Mouse (Mus musculus): ENCODE measurements around the gene Mansc4.

Mansc4 gene

GRCm38 (mm10) chr6:147076878-147077277 is 10.0 kb downstream of the Mansc4 start:
- no peak for DNase-seq

DNA sequence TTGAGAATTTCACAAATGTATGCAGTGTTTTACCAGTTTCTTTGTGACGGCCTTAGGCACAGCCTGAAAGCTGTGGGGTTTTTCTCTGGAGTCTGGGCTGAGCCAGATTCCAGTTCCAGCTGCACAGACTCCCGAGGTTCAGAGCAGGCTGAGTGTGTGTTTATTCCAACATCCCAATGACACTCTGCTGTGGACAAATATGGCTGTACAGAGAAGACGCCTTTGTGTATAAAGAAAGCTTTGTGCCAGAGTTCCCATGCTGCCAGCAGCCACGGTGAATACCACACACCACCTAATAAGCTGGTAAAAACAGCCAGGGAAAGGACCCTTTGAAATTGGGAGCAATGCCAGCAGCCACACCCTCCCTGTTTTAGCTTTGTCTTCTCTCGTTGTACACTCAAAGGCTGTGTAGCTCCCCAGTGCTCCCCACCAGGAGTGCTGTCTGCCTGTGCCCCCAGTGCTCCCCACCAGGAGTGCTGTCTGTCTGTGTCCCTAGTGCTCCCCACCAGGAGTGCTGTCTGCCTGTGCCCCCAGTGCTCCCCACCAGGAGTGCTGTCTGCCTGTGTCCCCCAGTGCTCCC is 10.9 kb downstream of the Mansc4 start:
- no peak for DNase-seq

- DNase-seq = no peak
Observed at GRCm38 (mm10) chr6:147064944-147065261, 21.9 kb downstream of the Mansc4 start.

GRCm38 (mm10) chr6:147064226-147064943 is 22.4 kb downstream of the Mansc4 start:
- DNase-seq = no peak

DNA sequence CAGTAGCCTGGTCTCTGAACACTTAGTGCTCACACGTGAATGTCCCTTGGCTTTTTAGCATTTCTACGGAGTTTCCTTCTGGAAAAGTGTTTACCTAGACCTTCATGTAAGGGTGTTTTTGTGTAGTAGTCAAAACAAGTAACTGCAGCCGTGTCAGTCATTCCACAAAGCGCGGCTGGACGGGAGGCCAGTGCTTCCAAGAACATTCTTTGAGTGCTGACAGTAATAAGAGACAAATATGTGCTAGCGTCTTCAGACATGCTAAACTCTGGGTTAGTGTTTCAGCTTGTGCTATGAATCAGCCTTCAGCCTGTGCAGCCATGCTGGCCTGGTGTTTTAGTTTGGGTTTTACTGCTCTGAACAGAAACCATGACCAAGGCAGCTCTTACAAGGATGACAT is 24.1 kb downstream of the Mansc4 start:
- DNase-seq = no peak

- DNase-seq = no peak
Observed at GRCm38 (mm10) chr6:147062034-147062433, 24.8 kb downstream of the Mansc4 start.

DNA sequence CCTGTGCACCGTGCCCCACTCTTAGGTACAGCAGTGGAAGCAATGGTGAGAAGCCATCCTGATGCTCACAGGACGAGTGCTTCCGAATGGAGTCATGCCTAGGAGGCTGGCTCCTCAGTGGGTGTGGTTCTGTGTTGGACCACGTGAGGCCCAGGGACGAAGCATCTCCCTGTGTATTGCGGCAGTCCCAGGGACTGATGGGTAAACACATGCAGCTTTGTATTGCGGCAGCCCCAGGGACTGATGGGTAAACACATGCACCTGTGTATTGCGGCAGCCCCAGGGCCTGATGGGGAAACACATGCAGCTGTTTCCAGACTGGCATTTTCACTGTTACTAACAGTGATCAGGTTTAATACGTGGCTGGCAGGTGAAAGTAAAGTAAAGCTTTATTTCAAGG is 25.2 kb downstream of the Mansc4 start:
- DNase-seq = no peak

DNA sequence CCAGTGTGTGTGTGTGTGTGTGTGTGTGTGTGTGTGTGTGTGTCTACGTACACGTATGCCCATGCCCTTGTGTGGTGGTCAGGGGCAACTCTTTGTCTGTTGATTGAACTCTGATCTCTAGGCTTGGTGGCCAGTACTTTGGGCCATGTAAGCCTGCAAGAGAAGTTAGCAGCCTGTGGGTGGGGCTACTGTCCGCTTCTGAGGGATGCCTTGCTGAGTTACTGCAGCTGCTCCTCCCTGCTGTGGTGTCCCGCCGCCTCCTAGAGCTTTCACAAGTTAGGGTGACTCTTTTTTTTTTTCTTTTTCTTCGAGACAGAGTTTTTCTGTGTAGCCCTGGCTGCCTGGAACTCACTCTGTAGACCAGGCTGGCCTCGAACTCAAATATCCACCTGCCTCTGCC is 27.5 kb downstream of the Mansc4 start:
- DNase-seq = no peak

DNA sequence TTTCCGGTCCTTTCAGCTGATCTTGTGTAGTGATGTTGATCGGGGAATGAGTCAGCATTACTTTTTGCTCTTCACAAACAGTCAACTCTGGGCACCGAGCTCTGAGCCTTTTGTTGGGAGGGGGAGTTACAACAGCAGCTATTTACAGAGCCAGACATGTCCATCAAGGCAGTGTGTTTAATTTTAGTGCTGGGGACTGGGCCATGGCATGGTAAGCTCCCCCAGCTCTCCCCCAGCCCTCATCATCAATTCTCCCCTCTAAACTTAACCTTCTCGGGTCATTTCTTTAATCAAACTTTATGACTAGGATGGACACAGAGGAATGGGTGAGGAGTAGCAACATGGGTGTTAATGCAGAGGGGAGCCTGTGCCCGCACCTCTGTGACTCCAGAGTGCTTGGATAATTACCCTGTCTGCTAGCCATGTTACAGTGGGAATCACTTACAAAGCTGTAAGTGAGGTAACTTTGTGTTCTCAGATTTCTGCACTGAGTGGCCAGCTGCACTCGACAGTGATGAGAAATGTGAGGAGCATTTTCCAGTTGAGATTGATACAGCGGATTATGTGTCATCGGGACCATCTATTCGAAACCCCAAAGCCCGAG is 31.4 kb downstream of the Mansc4 start:
- DNase-seq = no peak

- DNase-seq = no peak
Observed at GRCm38 (mm10) chr6:147053785-147054646, 32.8 kb downstream of the Mansc4 start.

DNA sequence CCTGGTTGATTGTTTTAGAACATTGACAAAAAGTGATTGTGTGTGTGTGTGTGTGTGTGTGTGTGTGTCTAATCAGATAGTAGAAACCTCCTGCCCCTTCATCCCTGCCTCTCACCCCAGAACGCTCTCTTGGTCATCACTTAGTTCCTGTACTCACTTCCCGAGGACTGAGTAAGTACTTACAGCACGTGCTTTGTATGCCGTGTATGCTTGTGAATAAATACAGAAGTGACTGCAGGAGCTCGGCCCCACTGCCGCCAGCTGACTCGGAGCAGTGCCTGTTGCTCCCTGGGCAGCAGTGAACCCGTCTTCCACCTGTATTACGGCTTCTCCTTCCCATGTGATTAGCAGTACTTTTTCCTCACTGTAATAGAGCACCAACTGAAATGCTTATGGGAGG is 34.4 kb downstream of the Mansc4 start:
- no peak for DNase-seq

DNA sequence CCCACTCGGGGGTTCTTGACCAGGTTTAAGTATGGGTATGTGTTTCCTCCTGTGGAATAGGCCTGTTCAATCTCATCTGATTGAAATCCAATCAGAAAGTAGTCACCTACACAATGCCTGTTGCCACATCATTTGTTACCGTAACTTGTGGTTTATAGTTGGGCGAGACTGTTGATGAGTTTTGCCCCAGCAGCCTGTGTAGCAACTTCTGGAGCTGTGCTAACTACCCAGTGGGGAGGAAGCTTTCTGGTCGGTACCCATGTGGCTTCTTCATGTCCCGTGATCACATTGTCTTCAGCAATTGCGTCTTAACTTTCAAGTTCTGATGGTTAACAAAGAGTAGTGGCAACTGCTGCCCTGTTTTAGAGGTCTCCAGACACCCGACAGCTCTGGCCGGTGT is 35.2 kb downstream of the Mansc4 start:
- DNase-seq = no peak

- no peak for DNase-seq
Observed at GRCm38 (mm10) chr6:147049239-147049805, 37.5 kb downstream of the Mansc4 start.

DNA sequence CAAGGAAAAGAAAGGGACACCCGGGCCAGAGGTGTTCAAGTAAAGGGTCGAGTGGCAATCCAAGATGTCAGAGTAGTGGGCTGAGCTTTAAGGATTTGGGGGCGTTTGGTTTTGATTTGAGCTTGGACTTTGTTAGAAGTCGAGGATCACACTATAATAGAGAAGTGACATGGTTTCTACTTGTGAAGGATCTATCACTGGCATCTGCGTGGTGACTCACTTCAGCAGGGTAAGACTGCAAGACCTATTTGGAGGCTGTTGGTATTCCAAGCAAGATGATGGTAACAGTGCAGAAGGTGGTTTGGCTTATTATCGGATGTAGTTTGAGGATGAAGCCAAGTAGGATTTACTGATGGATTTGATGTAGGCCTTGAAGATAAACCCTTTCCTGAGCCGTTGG is 43.2 kb downstream of the Mansc4 start:
- no peak for DNase-seq

GRCm38 (mm10) chr6:147042291-147043290 is 44.2 kb downstream of the Mansc4 start, which contains the start of gene Mrps35:
Gene Mrps35 (plus strand): TSS chr6:147042764.
- DNase-seq = peak; percentile 95

DNA sequence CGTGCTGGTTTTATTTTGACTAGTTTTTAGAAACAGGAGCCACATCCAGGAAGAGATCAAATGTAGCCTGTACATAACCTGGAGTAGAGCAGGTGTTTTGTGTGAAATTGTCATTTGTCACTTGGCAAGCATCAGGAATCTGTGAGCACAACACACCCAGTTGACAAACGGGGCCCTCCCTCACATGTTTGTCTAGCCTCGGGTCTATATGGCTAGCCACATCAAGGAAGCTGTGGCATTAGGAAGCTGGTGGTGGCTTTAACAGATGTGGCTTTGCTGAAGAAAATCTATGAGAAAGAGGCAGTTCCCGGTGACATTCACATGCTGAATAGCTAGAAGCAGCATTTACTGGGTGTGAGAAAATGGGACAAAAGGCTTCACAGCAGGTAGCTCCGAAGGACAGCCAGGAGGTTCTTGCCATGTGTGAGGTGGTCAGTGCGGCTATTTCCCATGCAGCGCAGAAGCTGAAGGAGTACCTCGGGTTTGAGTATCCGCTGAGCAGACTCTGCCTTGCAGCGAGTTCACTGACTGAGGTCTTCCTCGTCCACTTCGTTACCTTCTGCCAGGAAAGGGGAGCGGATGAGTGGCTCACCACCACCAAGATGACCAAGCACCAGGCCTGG is 54.4 kb downstream of the Mansc4 start, which contains the start of gene Rep15:
Rep15 (plus strand) TSS at position 282 of the 623 bp plus-strand sequence.
- no peak for DNase-seq

GRCm38 (mm10) chr6:147030096-147030885 is 56.5 kb downstream of the Mansc4 start:
- no peak for DNase-seq

DNA sequence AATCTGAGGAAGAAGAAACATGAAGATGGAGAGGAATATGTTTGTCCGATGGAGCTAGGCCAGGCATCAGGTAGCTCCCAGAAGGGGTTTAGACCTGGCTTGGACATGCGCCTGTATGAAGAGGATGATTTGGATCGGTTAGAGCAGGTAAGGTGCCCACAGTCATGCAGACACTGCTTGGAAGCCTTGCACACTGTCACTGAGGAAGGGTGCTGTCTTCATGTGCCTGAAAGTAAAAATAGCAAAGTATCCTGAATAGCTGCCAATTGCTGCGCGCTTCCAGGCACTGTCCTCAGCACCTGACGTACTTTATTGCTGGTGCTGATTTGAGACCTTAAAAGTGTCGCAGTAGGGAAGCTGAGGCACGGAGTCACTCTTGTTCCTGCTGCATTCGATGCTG is 57.2 kb downstream of the Mansc4 start:
- no peak for DNase-seq

DNA sequence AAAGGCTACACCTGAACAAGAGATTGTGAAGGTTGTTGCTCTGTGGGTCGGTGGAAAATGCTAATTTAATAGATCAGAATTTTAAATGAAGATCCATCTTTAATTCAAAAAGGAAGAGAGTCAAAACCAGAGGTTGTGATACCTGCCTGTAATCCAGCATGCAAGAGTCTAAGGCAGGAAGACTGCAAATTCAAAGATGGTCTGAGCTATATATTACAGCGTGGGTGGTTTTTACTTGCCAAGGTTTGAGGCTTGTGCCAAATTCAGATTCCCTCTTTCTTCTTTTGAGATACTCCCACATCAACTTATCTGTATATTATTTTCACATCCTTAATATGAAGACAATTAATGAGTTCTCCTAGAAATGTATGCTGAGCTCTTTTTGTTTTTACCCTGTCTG is 58.4 kb downstream of the Mansc4 start:
- DNase-seq = no peak
